Mouse (Mus musculus) stomach, embryonic 15.5 days (tissue): ENCODE data around the gene Rufy1. TPM values are rescaled to one million over a fixed set of nuclear protein-coding genes. Genes with fewer than 3 reads are reported as not detected.
"Not testable (repeated sequence)": the region's sequence is repeated elsewhere in the genome, so short reads cannot be mapped to it uniquely, and the experiment has no call there.

Source experiments
- ATAC-seq: fragments of 200-750 bp; cut with Nextera tagmentation; 2 replicates; pipeline ENCODE4 v1.8.0; 2017; ENCODE audit warnings: low read depth, moderate number of reproducible peaks, moderate TSS enrichment; ENCODE audit not compliant: insufficient read depth, low FRiP score
- H3K27ac ChIP-seq: fragments of 300-500 bp; sonication (generic); 2 replicates; pipeline ENCODE4 v1.5.1; 2015; ENCODE audit warnings: mild to moderate bottlenecking, inconsistent platforms
- H3K27me3 ChIP-seq: fragments of 300-500 bp; sonication (generic); replicated peaks from 2 replicates; pipeline ENCODE4 v1.6.1; 2015; ENCODE audit warnings: inconsistent platforms
- H3K36me3 ChIP-seq: fragments of 300-500 bp; sonication (generic); 2 replicates; pipeline ENCODE4 v1.6.1; 2015; ENCODE audit warnings: inconsistent platforms
- H3K4me1 ChIP-seq: fragments of 300-500 bp; sonication (generic); 2 replicates; pipeline ENCODE4 v1.6.1; 2015; ENCODE audit warnings: inconsistent platforms
- H3K4me2 ChIP-seq: fragments of 300-500 bp; sonication (generic); 2 replicates; pipeline ENCODE4 v1.6.1; 2015; ENCODE audit warnings: mild to moderate bottlenecking, inconsistent platforms
- H3K4me3 ChIP-seq: fragments of 300-500 bp; sonication (generic); replicated peaks from 2 replicates; pipeline ENCODE4 v1.5.1; 2015; ENCODE audit warnings: inconsistent platforms
- H3K9ac ChIP-seq: fragments of 300-500 bp; sonication (generic); 2 replicates; pipeline ENCODE4 v1.6.1; 2015; ENCODE audit warnings: inconsistent platforms
- H3K9me3 ChIP-seq: fragments of 300-500 bp; sonication (generic); 2 replicates; pipeline ENCODE4 v1.6.1; 2016; ENCODE audit warnings: inconsistent platforms
- WGBS: fragments of 180-500 bp; shearing (Covaris S2); methylation state at CpG from one replicate; pipeline ENCODE4 v1.1.7; 2015; 5-methylcytosine and 5-hydroxymethylcytosine counted together
- polyA plus RNA-seq: library from polyadenylated mRNA; unstranded; fragments of >200 nt; fragmentation: Nextera tagmentation; extraction: Ambion mirVana; gene quantifications from 2 replicates; pipeline ENCODE4 v1.2.1, GENCODE M21; 2015

The Rufy1 gene
- polyA plus RNA-seq, 1 experiment from 2014 or later = 20.5 TPM

DNA sequence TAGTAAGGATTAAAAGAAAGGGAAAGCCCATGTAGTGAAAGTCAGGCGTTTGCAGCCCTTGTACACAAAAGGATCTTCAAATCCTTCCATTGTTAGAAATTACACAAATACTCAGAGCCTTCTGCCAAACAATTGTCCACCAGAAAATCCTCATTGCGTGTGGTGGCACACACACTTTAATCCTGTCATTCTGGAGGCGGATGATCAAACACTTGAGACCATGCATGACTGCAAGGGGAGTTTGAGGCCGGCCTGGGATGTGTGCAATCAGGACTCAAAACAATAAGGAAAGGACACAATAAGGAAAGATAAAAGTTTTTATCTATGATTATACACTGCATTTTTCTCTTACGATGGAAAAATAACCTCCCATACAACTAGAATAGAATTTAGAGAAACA lies 55.5 kb downstream of the Rufy1 start:
- no peak overlapping the region for H3K4me3 ChIP-seq
- ATAC-seq = no peak
- no peak overlapping the region for H3K27ac ChIP-seq
- 82% methylated on average over 5 of the region's 5 CpGs for WGBS
- H3K9me3 ChIP-seq = no peaks in the 10 kb centered on the region
- H3K36me3 ChIP-seq = peaks cover 8% of the 10 kb centered on the region; the same call in 1 of the 2 replicates
- no peak overlapping the region for H3K4me2 ChIP-seq
- H3K9ac ChIP-seq = no peak overlapping the region
- H3K27me3 ChIP-seq = no peaks in the 10 kb centered on the region
- peaks cover 8% of the 10 kb centered on the region for H3K4me1 ChIP-seq

DNA sequence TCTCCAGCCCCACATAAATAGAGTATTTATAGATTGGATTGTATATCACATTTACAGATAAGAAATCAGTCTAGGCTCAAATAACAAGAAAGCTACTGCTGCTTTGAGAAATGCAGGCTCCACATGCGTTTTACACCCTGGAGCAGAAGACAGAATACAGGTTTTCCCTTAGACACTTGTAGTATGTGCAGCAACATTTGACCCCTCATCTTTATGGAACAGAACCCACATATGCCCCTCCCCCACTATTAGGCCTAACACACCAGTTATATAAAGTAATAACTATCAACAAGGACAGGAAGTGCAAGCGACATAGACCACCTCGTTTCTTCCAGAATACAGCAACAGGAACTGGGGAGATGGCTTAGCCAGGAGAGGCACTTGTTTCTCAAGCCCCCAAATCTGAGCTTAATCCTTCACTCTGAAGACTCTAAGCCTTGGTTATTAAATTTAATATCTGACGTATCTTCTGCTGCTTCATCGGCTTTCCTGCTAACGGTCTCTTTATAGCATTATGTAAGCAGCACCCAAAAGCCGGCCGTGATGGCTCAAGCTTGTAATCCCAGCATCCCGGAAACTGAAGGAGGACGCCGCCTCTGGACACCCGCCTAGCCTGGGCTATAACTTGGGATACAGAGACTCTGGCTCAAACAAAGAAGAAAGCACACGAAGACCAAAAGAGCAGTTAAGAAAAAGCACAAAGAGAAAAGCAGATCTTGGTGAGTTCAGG lies 56.5 kb downstream of the Rufy1 start:
- H3K9me3 ChIP-seq = no peaks in the 10 kb centered on the region
- no peak overlapping the region for H3K4me2 ChIP-seq
- peaks cover 4% of the 10 kb centered on the region; the same call in 1 of the 2 replicates for H3K36me3 ChIP-seq
- peaks cover 4% of the 10 kb centered on the region for H3K4me1 ChIP-seq
- no peak for ATAC-seq
- WGBS = 87% methylated on average over 13 of the region's 13 CpGs
- H3K27ac ChIP-seq = no peak overlapping the region
- no peak overlapping the region for H3K4me3 ChIP-seq
- H3K9ac ChIP-seq = no peak overlapping the region
- H3K27me3 ChIP-seq = no peaks in the 10 kb centered on the region

DNA sequence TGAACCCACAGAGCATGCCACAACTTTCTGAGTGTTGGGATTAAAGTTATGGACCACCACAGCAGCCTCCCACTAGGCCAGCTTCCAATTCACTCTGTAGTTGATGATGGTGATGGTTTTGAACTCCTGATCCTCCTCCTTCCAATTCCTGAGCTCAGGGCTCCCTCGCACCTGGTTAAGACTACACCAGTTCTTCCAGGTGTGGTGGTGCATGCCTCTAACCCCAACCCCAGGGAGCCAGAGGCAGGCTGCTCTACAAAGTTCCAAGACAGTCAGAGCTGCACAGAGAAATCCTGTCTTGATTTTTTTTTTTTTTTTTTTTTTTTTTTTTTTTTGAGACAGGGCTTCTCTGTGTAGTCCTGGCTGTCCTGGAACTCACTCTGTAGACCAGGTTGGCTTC lies 57.3 kb downstream of the Rufy1 start:
- 100% methylated on average over 1 of the region's 1 CpGs for WGBS
- Histone ChIP-seq H3K4me2 (no peak overlapping the region), H3K9me3 (no peaks in the 10 kb centered on the region), H3K4me3 (no peak overlapping the region), H3K9ac (no peak overlapping the region), H3K27me3 (no peaks in the 10 kb centered on the region), H3K27ac (no peak overlapping the region), H3K36me3 (no peaks in the 10 kb centered on the region), H3K4me1 (peaks cover 4% of the 10 kb centered on the region)
- no peak for ATAC-seq

DNA sequence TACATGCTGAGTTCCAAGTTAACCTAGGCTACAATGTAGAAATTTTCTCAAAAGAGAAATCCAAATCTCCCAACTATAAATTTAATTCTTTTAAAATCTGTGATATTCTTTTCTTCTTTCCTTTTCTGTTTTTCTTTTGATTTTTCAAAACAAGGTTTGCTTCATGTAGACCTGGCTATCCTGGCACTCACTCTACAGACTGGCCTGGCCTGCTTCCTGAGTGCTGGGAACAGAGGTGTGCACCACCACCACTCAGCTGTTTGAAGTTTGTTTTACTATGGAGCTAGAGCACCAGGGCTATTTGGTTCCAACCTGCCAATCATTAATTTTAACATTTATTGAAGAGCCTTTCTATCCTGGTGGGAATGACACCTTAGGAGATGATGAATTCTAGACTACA lies 57.8 kb downstream of the Rufy1 start:
- ATAC-seq = no peak

DNA sequence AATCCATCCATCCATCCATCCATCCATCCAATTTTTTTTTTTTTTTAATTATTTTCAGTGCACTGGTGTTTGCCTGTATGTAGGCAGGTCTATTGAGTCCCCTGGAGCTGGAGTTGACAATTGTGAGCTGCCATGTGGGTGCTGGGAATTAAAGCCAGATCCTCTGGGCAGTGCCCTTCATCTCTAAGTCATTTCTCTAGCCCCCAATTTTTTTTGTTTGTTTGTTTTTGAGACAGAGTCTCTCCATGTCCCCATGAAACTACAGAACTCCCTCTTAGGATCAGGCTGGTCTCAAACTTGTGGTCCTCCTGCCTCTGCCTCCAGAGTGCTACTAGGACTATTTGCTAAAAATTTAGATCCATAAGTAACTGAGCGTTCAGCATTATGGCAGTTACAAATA lies 59.0 kb downstream of the Rufy1 start:
- Histone ChIP-seq H3K4me2 (peak overlapping the region; percentile 61), H3K4me3 (peak overlapping the region; percentile 37; the same call in 1 of the 2 replicates)

More for the DNA sequence above, 57.8 kb downstream of the Rufy1 start:
- H3K9me3 ChIP-seq = no peaks in the 10 kb centered on the region
- H3K36me3 ChIP-seq = no peaks in the 10 kb centered on the region
- H3K27me3 ChIP-seq = no peaks in the 10 kb centered on the region
- H3K4me2 ChIP-seq = no peak overlapping the region
- H3K27ac ChIP-seq = no peak overlapping the region
- no peak overlapping the region for H3K9ac ChIP-seq
- H3K4me3 ChIP-seq = no peak overlapping the region
- H3K4me1 ChIP-seq = peaks cover 4% of the 10 kb centered on the region

DNA sequence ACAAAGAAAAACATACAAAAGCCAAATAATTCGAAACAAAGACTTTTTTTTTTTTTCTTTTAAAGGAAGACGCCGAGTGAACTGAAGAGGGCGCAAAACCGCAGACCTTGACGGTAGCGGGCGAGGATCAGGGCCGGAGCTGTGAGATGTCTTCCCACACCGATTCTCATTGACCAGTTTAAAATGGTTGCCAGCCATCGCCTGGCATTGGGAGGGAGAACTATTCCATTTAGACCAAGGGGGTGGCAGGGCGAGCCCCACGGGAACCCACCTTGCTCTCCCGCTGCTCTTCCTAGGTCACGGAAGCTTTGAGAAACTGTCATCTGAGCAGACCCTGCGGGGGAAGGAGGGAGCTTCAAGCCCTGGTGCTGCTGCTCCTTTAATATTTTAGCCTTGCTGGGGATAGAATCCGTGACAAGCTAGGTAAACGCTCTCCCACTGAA lies 59.5 kb downstream of the Rufy1 start:
- Histone ChIP-seq H3K4me1 (peaks cover 3% of the 10 kb centered on the region), H3K36me3 (no peaks in the 10 kb centered on the region), H3K27ac (no peak overlapping the region), H3K9me3 (no peaks in the 10 kb centered on the region), H3K27me3 (no peaks in the 10 kb centered on the region), H3K9ac (peak overlapping the region; percentile 49; the same call in 1 of the 2 replicates), H3K4me3 (peak overlapping the region; percentile 37), H3K4me2 (peak overlapping the region; percentile 61)
- 3% methylated on average over 18 of the region's 18 CpGs for WGBS
- ATAC-seq = no peak

More for the DNA sequence above, 59.0 kb downstream of the Rufy1 start:
- Histone ChIP-seq H3K27ac (no peak overlapping the region), H3K4me1 (peaks cover 4% of the 10 kb centered on the region), H3K27me3 (no peaks in the 10 kb centered on the region), H3K9me3 (no peaks in the 10 kb centered on the region), H3K9ac (no peak overlapping the region), H3K36me3 (no peaks in the 10 kb centered on the region)
- 90% methylated on average over 1 of the region's 1 CpGs for WGBS
- ATAC-seq = no peak

DNA sequence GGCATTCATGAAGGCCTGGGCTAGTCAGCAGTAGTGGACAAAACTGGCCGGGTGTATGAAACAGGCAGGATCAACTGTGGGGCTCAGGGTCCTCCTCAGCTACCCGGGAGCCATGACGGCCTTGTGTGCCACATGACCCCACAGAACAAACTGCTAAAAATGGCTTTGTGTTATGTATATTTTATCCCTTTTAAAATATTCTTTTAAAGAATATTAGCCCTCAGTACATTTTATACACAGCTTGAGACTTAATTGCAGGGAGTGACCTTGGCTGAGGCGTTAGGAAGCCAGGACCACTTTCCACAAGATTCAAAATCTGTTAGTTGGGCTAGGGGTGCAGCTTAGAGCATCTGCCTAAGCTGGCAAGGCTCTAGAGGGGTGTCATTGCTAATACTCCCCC lies 60.0 kb downstream of the Rufy1 start:
- Histone ChIP-seq H3K9me3 (no peaks in the 10 kb centered on the region), H3K4me1 (no peaks in the 10 kb centered on the region), H3K9ac (no peak overlapping the region), H3K36me3 (no peaks in the 10 kb centered on the region), H3K27ac (no peak overlapping the region), H3K27me3 (no peaks in the 10 kb centered on the region), H3K4me3 (peak overlapping the region; percentile 37; the same call in 1 of the 2 replicates), H3K4me2 (peak overlapping the region; percentile 61)
- ATAC-seq = no peak
- whole genome bisulfite sequencing = 53% methylated on average over 4 of the region's 4 CpGs

DNA sequence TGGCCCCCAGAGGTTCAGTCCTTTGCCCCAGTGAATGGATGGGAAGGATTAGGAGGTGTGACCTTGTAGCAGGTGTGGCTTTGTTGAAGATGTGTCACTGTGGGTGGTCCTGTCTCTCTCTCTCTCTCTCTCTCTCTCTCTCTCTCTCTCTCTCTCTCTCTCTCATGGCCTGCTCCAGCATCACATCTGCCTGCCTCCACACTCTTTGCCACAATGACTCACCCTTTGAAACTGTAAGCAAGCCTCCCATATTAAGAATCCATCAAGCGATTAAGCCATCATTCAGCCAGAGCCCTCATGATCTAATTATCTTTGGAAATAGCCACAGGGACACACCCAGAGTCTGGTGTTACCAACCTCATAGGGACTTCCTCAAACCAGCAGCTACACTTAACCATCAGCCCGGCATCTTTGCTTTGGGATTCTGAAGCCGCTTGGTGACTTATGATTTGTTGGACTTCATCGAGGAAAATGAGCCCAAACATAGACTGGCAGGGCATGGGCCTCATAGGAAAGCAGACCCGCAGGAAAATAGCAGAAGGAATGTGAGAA lies 61.5 kb downstream of the Rufy1 start:
- Histone ChIP-seq H3K27me3 (no peaks in the 10 kb centered on the region), H3K9ac (no peak overlapping the region), H3K4me2 (no peak overlapping the region), H3K9me3 (no peaks in the 10 kb centered on the region), H3K4me3 (no peak overlapping the region), H3K4me1 (no peaks in the 10 kb centered on the region), H3K36me3 (no peaks in the 10 kb centered on the region), H3K27ac (no peak overlapping the region)
- no peak for ATAC-seq
- WGBS = 73% methylated on average over 5 of the region's 5 CpGs

DNA sequence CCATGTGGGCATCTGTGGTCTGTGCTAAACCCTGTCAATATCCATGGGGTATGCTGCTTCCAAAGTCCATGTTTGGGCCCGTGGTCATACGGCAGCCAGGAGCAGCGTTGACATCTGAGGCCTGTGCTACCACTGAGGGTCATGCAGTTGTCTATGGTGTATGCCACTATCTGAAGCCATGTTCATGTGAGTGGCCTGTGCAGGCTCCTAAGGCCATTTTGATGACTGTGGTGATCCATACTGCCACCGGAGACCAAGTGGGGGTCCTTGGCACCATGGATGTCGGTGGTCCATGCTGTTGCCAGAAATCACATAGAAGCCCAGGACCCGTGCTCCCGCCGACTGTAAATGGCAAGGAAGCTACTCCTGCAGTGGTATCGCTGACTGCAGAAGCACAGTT lies 63.4 kb downstream of the Rufy1 start:
- 92% methylated on average over 9 of the region's 9 CpGs for WGBS
- Histone ChIP-seq H3K4me2 (no peak overlapping the region), H3K27ac (no peak overlapping the region), H3K36me3 (no peaks in the 10 kb centered on the region), H3K4me1 (no peaks in the 10 kb centered on the region), H3K9ac (no peak overlapping the region), H3K27me3 (no peaks in the 10 kb centered on the region), H3K9me3 (no peaks in the 10 kb centered on the region), H3K4me3 (no peak overlapping the region)
- ATAC-seq = no peak

DNA sequence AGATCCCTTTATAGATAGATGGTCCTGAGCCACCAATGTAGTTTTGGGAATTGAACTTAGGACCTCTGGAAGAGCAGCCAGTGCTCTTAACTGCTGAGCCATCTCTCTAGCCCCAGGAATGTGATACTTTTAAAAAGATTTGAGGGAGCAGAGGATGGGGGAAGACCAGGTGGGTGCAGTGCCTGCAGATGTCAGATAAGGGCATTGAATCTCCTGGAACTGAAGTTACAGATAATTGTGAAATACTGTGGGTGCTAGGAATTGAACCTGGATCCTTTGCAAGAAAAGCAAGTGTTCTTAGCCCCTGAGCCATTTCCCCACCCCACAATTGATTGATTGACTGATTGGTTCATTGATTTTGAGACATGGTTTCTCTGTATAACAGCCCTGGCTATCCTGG lies 65.6 kb downstream of the Rufy1 start:
- H3K4me3 ChIP-seq = no peak overlapping the region
- no peak overlapping the region for H3K27ac ChIP-seq
- H3K4me2 ChIP-seq = no peak overlapping the region
- H3K9ac ChIP-seq = no peak overlapping the region
- no peaks in the 10 kb centered on the region for H3K9me3 ChIP-seq
- no peaks in the 10 kb centered on the region for H3K36me3 ChIP-seq
- no peaks in the 10 kb centered on the region for H3K27me3 ChIP-seq
- no peaks in the 10 kb centered on the region for H3K4me1 ChIP-seq
- no peak for ATAC-seq

DNA sequence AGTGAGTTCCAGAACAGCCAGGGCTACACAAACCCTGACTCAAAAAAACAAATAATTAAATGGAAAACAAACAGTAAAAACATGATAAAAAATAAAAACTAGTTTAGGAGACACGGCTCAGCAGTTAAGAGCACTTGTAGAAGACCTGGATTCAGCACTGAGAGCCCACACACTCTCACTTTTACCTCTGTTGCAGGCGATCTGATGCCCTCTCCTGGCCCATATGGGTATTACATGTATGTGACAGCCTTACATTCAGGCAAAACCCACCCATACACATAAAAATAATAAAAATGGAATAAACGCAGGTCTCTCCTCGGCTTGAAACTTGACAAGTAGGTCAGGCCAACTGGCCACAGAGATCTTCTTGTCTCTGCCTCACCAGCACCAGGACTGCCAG lies 66.4 kb downstream of the Rufy1 start:
- Histone ChIP-seq H3K36me3 (no peaks in the 10 kb centered on the region), H3K27me3 (no peaks in the 10 kb centered on the region), H3K4me3 (no peak overlapping the region), H3K9me3 (no peaks in the 10 kb centered on the region), H3K4me1 (0 out of 2 replicates have a peak, but pooled peaks cover 3% of the 10 kb centered on the region), H3K4me2 (no peak overlapping the region), H3K9ac (no peak overlapping the region), H3K27ac (no peak overlapping the region)
- ATAC-seq = no peak
- WGBS = 5% methylated on average over 4 of the region's 4 CpGs

DNA sequence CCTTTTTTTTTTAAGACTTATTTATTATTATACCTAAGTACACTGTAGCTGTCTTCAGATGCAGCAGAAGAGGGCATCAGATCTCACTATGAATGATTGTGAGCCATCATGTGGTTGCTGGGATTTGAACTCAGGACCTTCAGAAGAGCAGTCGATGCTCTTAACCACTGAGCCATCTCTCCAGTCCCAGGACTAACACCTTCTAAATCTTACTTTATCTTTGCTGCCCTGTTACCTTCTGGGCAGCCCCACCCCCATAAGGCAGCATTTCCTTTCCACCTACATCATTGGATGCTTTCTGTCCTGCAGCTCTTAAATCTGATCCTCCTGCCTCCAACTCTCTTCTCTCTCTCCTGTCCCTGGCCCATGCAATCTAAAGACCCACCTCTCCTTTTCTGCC lies 69.6 kb downstream of the Rufy1 start:
- not testable (repeated sequence) for H3K36me3 ChIP-seq, H3K27ac ChIP-seq, H3K9me3 ChIP-seq, H3K9ac ChIP-seq, ATAC-seq, H3K27me3 ChIP-seq, H3K4me3 ChIP-seq, H3K4me2 ChIP-seq, H3K4me1 ChIP-seq
- 79% methylated on average over 1 of the region's 1 CpGs for WGBS
